Mouse (Mus musculus): ENCODE measurements around the gene Trappc2l.

The Trappc2l gene

GRCm38 (mm10) chr8:122658807-122659160 is 47.3 kb downstream of the Trappc2l start:
- DNase-seq: no peak

- DNase-seq: no peak
These were observed 48.6 kb downstream of the Trappc2l start for GRCm38 (mm10) chr8:122660022-122660421.

- DNase-seq: peak; percentile 79 to 92
These were observed 49.7 kb downstream of the Trappc2l start for GRCm38 (mm10) chr8:122661138-122661537.

- no peak for DNase-seq
These were observed 50.5 kb downstream of the Trappc2l start for GRCm38 (mm10) chr8:122661894-122662293.

- no peak for DNase-seq
These were observed 51.7 kb downstream of the Trappc2l start for GRCm38 (mm10) chr8:122663106-122663505.

- DNase-seq: no peak
These were observed 52.2 kb downstream of the Trappc2l start for GRCm38 (mm10) chr8:122663670-122664069.

GRCm38 (mm10) chr8:122665221-122665620 is 53.8 kb downstream of the Trappc2l start:
- DNase-seq: peak; percentile 72 to 87

GRCm38 (mm10) chr8:122665667-122666316 is 54.4 kb downstream of the Trappc2l start:
- DNase-seq: peak; percentile 88 to 92

Data from lung, postnatal 4 days (tissue).